In the genomic region with DNA sequence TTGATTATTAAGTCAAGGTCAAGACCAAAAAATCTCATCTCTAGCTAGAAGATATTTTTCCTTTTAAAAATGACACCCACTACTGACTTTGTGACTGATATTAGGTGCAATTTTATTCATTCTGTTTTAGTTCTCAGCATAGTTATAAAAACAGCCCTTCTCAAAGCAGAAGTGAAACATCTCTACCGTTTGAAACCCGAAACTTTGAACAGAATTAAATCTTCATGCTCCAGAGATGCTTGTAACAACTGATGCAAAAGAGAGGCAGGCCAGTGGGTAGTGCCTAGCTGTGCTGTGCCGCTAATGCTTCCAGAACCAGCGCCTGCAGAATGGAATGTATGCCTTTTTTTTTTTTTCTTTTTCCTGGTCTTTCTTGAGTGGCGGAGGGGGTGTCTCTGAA, we compare ENCODE assay signal across 24 mouse cellular contexts.
DNase-seq lines count a peak whose midpoint lies in the region; ATAC-seq lines count a peak whose summit lies in the region.
"Had no signal": no experiment of that assay in that cellular context is flagged by ENCODE, and none has a peak within 500 bp of the region (broad histone marks: within the 10 kb centered on the region; RNA-seq: fewer than 3 reads in every experiment).

No protein-coding gene starts in this region.

- no peak for DNase-seq in heart, adult 11 months
- DNase-seq in limb, embryonic 10.5 days (ENCODE audit: low spot score) = no peak
- DNase-seq in B cell, adult 2 months = peak; percentile 31 to 35
- no peak for DNase-seq in urinary bladder, adult 2 months (ENCODE audit: low spot score)
- no peak for DNase-seq in cerebellum, postnatal 25 days
- DNase-seq: embryo, embryonic 11 days; forebrain, postnatal 0 days; layer of hippocampus, adult 9-11 months; lung, postnatal 14 days; right cerebral cortex, postnatal 4 days had no signal

- no peak overlapping the region for H3K9ac ChIP-seq in heart, embryonic 11.5 days (ENCODE audit: low read depth, low read length)
- no peak overlapping the region for H3K9ac ChIP-seq in limb, embryonic 12.5 days (replicated peaks)
- no peak overlapping the region for H3K9ac ChIP-seq in limb, embryonic 13.5 days
- H3K9ac ChIP-seq: embryonic facial prominence, embryonic 13.5 days; forebrain, postnatal 0 days; limb, embryonic 15.5 days; liver, embryonic 14.5 days; midbrain, embryonic 12.5 days; stomach, embryonic 15.5 days had no signal

- H3K4me2 ChIP-seq in heart, embryonic 11.5 days = peak overlapping the region; percentile 84; the same call in 1 of the 2 replicates
- peak overlapping the region; percentile 82 for H3K4me2 ChIP-seq in limb, embryonic 12.5 days
- peak overlapping the region; percentile 81 for H3K4me2 ChIP-seq in limb, embryonic 13.5 days (replicated peaks)

- no peak overlapping the region for H3K27ac ChIP-seq in heart, embryonic 11.5 days (ENCODE audit: low read depth, low read length)
- H3K27ac ChIP-seq in limb, embryonic 12.5 days = no peak overlapping the region
- H3K27ac ChIP-seq in limb, embryonic 10.5 days = no peak overlapping the region
- H3K27ac ChIP-seq in limb, embryonic 13.5 days = no peak overlapping the region
- H3K27ac ChIP-seq: embryonic facial prominence, embryonic 13.5 days; hindbrain, embryonic 15.5 days; limb, embryonic 15.5 days; liver, embryonic 14.5 days; midbrain, embryonic 12.5 days; neural tube, embryonic 13.5 days; stomach, embryonic 15.5 days had no signal

- 31% methylated on average over 5 of the region's 5 CpGs for WGBS in heart, embryonic 11.5 days (ENCODE audit: insufficient replicate concordance)
- WGBS in limb, embryonic 12.5 days = 6% methylated on average over 5 of the region's 5 CpGs
- WGBS in limb, embryonic 10.5 days = 11% methylated on average over 5 of the region's 5 CpGs
- WGBS in limb, embryonic 13.5 days = 9% methylated on average over 5 of the region's 5 CpGs

- peaks cover 79% of the 10 kb centered on the region for H3K27me3 ChIP-seq in heart, embryonic 11.5 days (ENCODE audit: control insufficient read depth, insufficient read depth, low read length)
- peaks cover 96% of the 10 kb centered on the region for H3K27me3 ChIP-seq in limb, embryonic 12.5 days
- H3K27me3 ChIP-seq in limb, embryonic 10.5 days (ENCODE audit: low read depth, poor library complexity, severe bottlenecking) = peaks cover 100% of the 10 kb centered on the region
- peaks cover 97% of the 10 kb centered on the region for H3K27me3 ChIP-seq in limb, embryonic 13.5 days

- no peaks in the 10 kb centered on the region for H3K9me3 ChIP-seq in heart, embryonic 11.5 days (replicated peaks; ENCODE audit: control insufficient read depth, low read length)
- no peaks in the 10 kb centered on the region for H3K9me3 ChIP-seq in limb, embryonic 12.5 days
- H3K9me3 ChIP-seq in limb, embryonic 10.5 days (replicated peaks) = no peaks in the 10 kb centered on the region
- H3K9me3 ChIP-seq in limb, embryonic 13.5 days = no peaks in the 10 kb centered on the region
- H3K9me3 ChIP-seq: embryonic facial prominence, embryonic 13.5 days; hindbrain, embryonic 15.5 days; limb, embryonic 15.5 days; midbrain, embryonic 12.5 days; neural tube, embryonic 13.5 days; stomach, embryonic 15.5 days had no signal

- peaks cover 15% of the 10 kb centered on the region for H3K4me1 ChIP-seq in heart, embryonic 11.5 days (ENCODE audit: control insufficient read depth, insufficient read depth, low read length)
- H3K4me1 ChIP-seq in limb, embryonic 12.5 days (replicated peaks) = peaks cover 50% of the 10 kb centered on the region
- H3K4me1 ChIP-seq in limb, embryonic 10.5 days = peaks cover 71% of the 10 kb centered on the region
- peaks cover 48% of the 10 kb centered on the region for H3K4me1 ChIP-seq in limb, embryonic 13.5 days

- no peak overlapping the region for H3K4me3 ChIP-seq in heart, embryonic 11.5 days (ENCODE audit: low read depth, low read length)
- H3K4me3 ChIP-seq in limb, embryonic 12.5 days (replicated peaks) = no peak overlapping the region
- no peak overlapping the region for H3K4me3 ChIP-seq in limb, embryonic 10.5 days
- no peak overlapping the region for H3K4me3 ChIP-seq in limb, embryonic 13.5 days
- H3K4me3 ChIP-seq: erythroblast, embryonic 14.5 days; midbrain, embryonic 12.5 days; myocyte had no signal

- no peaks in the 10 kb centered on the region for H3K36me3 ChIP-seq in heart, embryonic 11.5 days (ENCODE audit: control insufficient read depth, insufficient read depth, low read length)
- no peaks in the 10 kb centered on the region for H3K36me3 ChIP-seq in limb, embryonic 12.5 days
- no peaks in the 10 kb centered on the region for H3K36me3 ChIP-seq in limb, embryonic 10.5 days
- no peaks in the 10 kb centered on the region for H3K36me3 ChIP-seq in limb, embryonic 13.5 days
- H3K36me3 ChIP-seq: embryonic facial prominence, embryonic 13.5 days; hindbrain, embryonic 15.5 days; limb, embryonic 15.5 days; midbrain, embryonic 12.5 days; neural tube, embryonic 13.5 days; stomach, embryonic 15.5 days had no signal

- no peak for ATAC-seq in heart, embryonic 11.5 days (replicated peaks; ENCODE audit: insufficient number of reproducible peaks, low FRiP score, low TSS enrichment)
- no peak for ATAC-seq in limb, embryonic 12.5 days (ENCODE audit: insufficient number of reproducible peaks, insufficient read depth, low FRiP score, low TSS enrichment, low read depth)
- no peak for ATAC-seq in limb, embryonic 13.5 days (ENCODE audit: low FRiP score, low read depth)
- ATAC-seq: activated CD4-positive, CD25-positive, alpha-beta regulatory T cell, adult 4 months; CD4-positive, CD25-positive, alpha-beta regulatory T cell, adult 4 months; forebrain, postnatal 0 days had no signal

Comparison
In these comparisons a context has a peak if more than half of its experiments do, and no peak if none do; other contexts are left out.
1. DNase-seq: peak in B cell, adult 2 months (2 of 2); none in heart, adult 11 months (single experiment), limb, embryonic 10.5 days (single experiment), urinary bladder, adult 2 months (single experiment) and cerebellum, postnatal 25 days (0 of 2).
2. Peak in every context shown above with its lines, with median percentiles within 50 percentile points of each other: H3K4me2 ChIP-seq.